Mouse (Mus musculus) hematopoietic stem cell, adult 5-6 weeks (primary cell): ENCODE results near the gene Fut4. TPM values are rescaled to one million over a fixed set of nuclear protein-coding genes. Genes with fewer than 3 reads are reported as not detected.
"Not testable (repeated sequence)": the region's sequence is repeated elsewhere in the genome, so short reads cannot be mapped to it uniquely, and the experiment has no call there.

ENCODE experiments used
- ATAC-seq, 2 experiments: fragments of 125-278 bp in 1 of 2; replicated peaks in 1 of 2; 2 replicates each; pipeline ENCODE4 v1.8.0; 2016 to 2017; ENCODE audit warnings: inconsistent platforms in 2 of 2, mild to moderate bottlenecking in 2 of 2, moderate number of reproducible peaks in 2 of 2, low read depth in 1 of 2, moderate TSS enrichment in 1 of 2; ENCODE audit not compliant: low FRiP score in 2 of 2, poor library complexity in 2 of 2, severe bottlenecking in 2 of 2, insufficient read depth in 1 of 2, low TSS enrichment in 1 of 2
- total RNA-seq: library from RNA; stranded (forward); fragments of 172-1452, 232-1000 nt; gene quantifications from 2 replicates; pipeline ENCODE4 v1.2.3, GENCODE M21; 2017

Gene Fut4
- total RNA-seq, 1 experiment from 2014 or later = 3.1 TPM

DNA sequence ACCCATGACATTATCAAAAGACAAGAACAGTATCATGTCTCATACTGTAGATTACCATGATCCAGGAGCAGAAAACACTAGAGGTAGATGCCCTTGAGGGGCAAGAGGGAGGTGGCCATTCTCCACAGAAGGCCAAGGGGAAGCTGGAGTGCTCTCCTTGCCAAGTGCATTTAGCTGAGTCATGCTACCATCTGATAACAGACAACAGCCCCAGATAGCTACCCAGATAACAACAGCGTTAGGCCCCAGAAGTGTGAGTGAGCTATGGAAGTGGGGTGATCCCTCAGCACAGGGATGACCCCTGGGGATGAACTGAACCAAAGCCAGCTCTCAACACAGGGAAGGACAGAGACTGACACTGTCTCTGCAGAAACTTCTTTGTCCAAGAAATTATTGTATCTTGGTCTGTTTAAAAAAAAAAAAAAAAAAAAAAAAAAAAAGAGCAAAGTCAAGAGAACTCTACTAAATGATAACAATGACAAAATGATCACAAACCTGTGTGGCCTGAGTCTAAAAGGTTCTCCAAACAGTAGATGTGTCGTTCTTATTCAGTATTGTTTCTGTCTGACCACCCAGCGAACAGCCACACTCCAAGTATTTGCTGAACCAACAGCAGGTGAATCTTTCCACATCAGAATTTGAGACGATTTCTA, 12.6 kb downstream of the Fut4 start:
- ATAC-seq = peak; percentile 37 to 71; a peak in 3 of 4 replicates

- no peak for ATAC-seq
Observed at GRCm38 (mm10) chr9:14730941-14731541, 21.2 kb downstream of the Fut4 start.

GRCm38 (mm10) chr9:14728365-14728764, 23.8 kb downstream of the Fut4 start:
- ATAC-seq = no peak

- no peak for ATAC-seq
Observed at GRCm38 (mm10) chr9:14726629-14727028, 25.6 kb downstream of the Fut4 start.

GRCm38 (mm10) chr9:14726005-14726404, 26.2 kb downstream of the Fut4 start:
- no peak for ATAC-seq

DNA sequence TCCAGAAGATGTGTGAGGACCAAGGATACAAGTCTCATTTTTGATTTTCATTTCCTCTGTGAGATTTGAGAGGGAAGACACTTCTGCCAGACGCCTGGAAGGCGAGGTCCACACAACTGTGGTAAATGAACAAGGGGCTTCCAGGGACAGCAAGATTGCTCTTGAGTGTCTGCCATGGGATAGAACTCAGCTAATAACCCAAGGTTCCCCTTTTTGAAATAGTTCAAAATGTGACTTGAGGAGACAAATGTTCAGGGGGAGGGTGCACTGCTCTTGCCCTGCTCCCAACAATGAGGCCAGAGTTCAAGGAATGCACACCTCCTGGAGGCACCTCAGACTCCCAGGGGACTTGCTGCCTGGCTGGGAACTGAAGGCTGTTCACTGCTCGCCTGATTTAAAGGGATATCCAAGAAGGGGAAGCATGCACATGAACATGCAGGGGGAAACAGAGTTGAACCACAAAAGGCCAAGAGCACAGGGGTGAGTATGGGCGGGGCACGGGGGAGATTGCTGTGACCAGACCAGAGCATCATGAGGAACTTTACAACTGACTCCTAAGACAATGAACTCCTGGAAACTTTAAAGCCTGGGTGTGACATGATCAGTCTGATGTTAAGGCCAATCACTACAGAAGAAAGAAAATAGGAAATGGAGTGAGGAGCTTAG, 27.3 kb downstream of the Fut4 start:
- ATAC-seq = peak; percentile 93 to 94

DNA sequence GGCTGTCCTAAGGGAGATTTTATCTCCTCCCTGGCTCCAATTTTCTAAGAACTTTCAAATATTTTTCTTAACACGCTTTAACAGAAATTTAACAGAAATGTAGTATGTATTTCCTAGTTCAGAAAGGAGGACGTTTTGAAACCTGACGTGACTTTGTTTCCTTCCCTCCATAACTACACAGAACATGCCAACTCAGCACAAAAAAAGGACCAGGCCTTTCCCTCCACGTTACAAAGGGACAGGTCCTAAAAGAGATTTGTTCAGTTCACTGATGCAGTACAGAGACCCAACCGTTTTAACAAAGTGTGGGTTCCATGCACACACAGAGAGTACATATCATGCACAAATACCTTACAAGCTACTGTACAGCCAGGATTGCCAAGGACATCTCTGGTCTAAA, 30.6 kb downstream of the Fut4 start:
- ATAC-seq = no peak

DNA sequence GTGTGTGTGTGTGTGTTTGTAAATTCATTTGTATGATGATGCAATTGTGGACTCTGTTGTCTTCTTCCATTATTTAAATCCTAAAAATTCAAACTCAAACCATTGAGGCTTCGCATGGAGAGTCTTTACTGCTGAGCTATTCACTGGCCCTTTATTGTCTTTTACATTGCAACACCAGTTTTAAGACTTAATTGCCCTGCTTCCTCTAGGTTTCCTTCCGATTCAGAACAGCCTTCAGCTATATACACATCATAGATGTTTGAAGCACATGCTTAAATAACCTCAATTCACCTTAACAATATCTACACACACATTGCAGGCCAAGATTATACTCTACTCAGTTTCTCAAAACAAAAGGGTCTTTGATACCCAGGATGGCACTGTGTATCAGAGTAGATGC, 31.8 kb downstream of the Fut4 start:
- no peak for ATAC-seq

DNA sequence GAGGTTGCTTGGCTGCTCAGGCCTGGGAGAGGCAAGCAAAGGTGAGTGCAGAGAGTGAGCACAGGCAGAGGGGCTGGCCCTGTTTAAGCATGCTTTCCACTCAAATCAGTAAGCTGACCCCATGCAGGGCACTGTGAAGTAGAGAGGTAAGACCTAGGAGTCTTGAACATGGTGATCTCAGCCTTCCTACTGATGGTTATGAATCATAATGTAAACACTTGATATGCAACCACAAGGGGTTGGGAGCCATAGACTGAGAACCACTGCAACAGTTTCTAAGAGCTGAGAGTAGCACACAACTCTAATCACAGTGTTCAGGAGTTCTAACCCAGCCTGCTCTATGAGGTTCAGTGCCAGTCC, 33.9 kb downstream of the Fut4 start:
- ATAC-seq = peak in 1 of 2 experiments; percentile 19; a peak in 2 of 4 replicates

GRCm38 (mm10) chr9:14717689-14718331, 34.4 kb downstream of the Fut4 start:
- ATAC-seq = peak; percentile 80 to 81

DNA sequence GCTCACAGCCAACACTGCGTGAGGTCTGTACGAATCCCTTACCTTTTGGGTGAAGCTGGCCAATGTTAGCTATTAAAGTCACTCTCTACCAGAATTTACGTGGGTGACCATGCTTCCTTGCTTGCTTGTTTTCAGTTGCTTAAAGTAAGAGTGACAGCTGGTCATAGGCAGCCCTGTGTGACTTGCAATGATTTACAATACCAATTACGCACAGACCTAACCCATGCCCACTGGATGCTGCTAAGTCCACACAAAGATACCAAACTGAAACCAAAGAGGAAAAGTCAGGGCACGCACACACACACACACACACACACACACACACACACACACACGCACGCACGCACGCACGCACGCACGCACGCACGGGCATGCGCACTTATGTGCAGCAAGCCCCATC, 36.9 kb downstream of the Fut4 start:
- ATAC-seq = no peak

DNA sequence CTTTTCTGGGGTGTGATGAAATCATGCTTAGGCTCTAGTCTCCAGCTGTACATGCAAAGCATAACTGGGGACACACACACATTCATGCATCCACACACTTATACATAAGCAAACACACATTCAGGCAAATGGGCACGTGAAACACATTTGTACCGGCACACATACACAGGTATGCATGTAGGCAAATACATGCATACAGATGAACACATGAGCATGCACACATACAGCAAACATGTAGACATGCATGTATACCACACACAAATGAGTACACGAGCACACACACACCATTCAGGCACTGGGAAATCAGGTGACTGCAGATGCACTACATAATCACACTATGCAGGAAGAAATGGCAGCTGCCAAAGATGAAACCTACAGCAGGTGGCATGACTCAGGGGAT, 41.3 kb downstream of the Fut4 start:
- no peak for ATAC-seq

DNA sequence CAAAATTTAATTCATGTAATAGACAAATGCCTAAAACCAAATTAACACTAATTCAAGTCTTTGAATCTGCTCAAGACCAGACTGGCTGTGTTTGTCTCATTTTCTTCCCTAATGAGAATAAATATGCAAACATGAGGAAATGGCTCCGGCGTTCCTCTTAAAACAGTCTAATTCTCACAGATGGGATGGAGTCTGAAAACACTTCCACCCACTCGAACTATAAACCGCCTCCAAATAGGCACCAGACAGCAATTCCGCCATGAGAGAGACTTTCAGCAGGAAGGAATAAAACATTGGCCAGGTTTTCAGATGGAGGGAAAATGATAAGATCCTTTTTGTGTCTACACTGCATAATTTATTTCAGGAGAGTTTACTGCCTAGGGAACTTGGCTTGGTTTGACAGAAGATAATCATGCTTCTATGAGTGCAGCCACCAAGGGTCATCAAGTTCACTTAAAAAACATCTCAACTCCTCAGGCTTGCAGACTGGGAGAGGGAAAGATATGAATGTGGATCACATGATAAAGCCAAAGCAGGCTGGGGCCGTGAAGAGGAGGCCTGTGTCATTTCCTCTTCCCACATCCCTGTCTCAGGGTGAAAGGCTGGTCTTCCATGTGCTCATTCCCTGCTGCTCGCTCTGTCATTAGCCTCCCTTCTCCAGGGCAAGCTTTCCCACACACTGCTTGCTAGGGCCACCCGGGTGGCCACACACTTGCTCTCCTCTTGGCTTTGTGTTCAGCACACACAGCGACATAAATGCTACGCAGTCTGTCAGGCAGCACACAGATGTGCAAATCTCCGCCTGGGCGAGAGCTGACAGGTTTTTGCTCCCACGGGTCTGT, 46.7 kb downstream of the Fut4 start:
- ATAC-seq = no peak

- ATAC-seq = not testable (repeated sequence)
Observed at GRCm38 (mm10) chr9:14700795-14701194, 51.4 kb downstream of the Fut4 start.

GRCm38 (mm10) chr9:14699288-14699640, 52.9 kb downstream of the Fut4 start:
- ATAC-seq = 0 out of 4 replicates have a peak, but pooled peaks of 1 of the 2 experiments have one; percentile 1

- ATAC-seq = peak; percentile 68 to 84
Observed at GRCm38 (mm10) chr9:14698582-14699287, 53.5 kb downstream of the Fut4 start.
